Mouse (Mus musculus): ENCODE data around the gene Tll2.

Gene Tll2

DNA sequence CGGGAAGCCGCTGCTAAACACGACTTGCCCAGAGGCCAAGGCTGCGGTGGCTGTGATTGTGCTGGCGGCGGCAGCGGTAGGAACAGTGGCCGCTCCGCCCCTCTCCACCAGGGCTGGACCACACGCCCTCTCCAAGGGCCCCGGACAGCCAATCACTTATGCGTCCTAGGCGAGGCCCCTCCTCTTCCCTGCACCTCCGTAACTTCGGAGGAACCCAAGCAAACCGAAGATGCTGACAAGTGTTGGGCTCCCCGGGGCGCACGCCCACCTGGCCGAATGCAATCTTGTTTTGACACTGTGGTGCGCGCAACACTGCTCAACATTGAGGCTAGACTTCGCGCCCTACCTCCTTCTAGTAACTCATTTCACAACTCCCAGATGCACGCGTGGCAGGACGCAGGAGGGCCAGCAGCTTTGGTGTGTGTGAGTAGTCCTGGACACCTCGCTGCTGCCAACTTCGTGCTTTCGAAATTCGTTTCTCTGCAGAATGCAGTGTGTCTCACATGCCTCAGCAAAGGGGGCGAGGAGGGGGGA, at the start of gene Tll2:
Tll2 (minus strand) TSS at position 25 of the 534 bp plus-strand sequence.
- CTCF ChIA-PET, result interaction anchor here in 2 of 4 experiments (1.0 to 1.8 kb wide), 3 partner anchors 38 to 120 kb away, joined by 3 to 6 read pairs (median 3); no protein-coding TSS in a partner anchor
- POLR2A ChIA-PET, result no interaction called here

DNA sequence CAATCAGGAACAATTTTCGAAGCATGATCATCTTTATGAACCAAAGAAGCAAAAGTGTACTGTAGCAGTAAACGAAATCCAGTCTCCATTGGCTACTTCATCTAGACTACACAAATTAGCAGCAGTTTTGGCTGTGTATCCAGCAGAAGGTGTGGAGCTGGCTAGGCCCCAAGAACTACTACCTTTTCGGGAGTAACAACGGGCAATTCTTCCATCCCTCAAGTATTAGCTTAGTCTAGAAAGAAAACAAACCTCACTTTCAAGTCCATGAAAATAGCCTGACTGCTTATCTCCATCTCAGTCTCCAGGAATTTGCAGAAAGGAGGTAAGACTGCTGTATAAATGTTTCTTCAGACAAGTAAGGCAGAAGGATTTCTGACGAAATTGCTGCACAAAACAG, 47.9 kb upstream of the Tll2 start:
- CTCF ChIA-PET, result interaction anchor here in 2 of 4 experiments (0.6 to 0.7 kb wide), 3 partner anchors 181 to 826 kb away, joined by 4 to 9 read pairs (median 5); no protein-coding TSS in a partner anchor
- POLR2A ChIA-PET, result interaction anchor here in 1 of 4 experiments (0.6 kb wide), 1 partner anchor 197 kb away, joined by 3 read pairs; no protein-coding TSS in a partner anchor

DNA sequence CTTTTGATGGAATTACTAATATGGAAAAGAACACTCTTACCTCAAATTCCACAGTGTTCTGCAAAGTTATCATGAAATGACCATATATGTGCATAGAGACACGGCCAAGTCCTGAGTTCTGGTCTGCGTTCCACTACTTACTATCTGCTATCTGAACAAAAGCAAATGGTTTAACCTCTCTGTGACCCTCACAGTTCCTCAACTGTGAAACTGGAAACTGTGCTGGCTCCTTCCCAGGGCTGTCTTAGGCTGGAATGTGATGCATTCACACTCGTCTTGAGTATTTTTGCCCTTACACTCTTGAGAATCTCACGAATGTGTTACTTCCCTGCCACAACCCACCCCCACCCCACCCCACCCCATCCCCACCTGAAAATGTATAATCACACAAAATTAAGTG, 42.3 kb upstream of the Tll2 start:
- ChIA-PET POLR2A (interaction anchor here in 2 of 4 experiments (2.2 to 3.3 kb wide), 2 partner anchors 10 to 14 kb away, joined by 7 to 13 read pairs; partner anchors contain the start of gene Tm9sf3 (in 1 of the 2)), CTCF (interaction anchor here in 2 of 4 experiments (0.7 kb wide), 2 partner anchors 234 to 416 kb away, joined by 3 read pairs; no protein-coding TSS in a partner anchor)

DNA sequence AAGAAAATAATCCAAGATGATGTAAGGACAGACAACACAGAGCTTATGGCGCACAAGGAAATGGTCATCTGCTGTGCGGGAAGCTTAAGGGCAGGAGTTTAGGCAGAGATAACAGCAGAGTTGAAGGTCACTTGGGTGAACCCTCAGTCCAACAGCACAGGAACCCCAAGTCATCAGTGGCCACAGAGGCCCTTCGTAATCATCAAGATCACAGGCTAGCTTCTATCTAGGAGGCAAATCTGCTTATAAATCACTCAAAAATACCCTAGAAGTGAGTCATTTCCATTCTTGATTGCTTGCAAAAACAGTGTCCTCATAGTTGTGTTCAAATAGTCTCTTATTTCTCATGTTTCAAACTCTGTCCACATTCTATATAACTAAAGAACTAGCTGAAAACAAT, 41.6 kb upstream of the Tll2 start:
- ChIA-PET CTCF (interaction anchor here in 1 of 4 experiments (0.8 kb wide), 1 partner anchor 232 kb away, joined by 3 read pairs; no protein-coding TSS in a partner anchor), POLR2A (interaction anchor here in 1 of 4 experiments (3.3 kb wide), 1 partner anchor 14 kb away, joined by 13 read pairs; the partner anchor contains the start of gene Tm9sf3)

DNA sequence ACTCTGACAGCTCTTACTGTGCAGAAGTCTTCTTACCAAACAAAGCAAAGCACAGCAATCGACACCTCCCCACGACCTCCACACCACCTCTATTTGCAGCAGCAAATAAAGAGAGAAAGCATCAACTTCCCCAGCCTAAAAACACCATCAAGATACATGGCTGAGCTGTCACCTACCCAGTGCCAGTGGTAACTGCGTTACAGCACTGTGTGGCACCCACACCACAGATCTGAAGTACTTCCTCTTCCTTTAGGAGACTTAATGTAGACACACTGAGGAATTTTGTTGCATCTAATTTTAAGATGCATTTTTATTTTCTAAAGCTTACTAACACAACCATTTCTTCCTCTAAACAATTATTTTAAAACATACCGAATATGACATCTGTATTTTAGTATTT, 39.6 kb upstream of the Tll2 start:
- CTCF ChIA-PET, result interaction anchor here in 1 of 4 experiments (0.6 kb wide), 1 partner anchor 1016 kb away, joined by 3 read pairs; no protein-coding TSS in a partner anchor
- POLR2A ChIA-PET, result no interaction called here

DNA sequence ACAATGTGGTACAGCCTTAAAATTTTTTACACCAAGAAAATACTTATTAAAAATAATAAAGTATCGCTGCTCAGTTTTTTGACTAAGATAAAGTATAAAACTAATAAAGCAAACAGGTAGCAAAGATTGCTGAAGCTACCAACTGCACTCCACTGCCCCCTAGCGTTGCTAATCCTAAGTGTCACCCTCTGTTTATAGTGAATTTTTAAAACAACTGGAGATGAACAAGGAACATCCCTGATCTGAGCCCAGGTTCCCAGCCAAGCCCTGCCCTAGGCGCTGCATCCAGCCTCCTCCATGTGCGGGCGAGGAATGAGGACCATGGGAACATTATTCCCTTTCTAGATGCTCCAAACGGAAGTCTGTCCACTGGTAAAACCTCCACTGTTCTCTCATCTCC, 37.9 kb upstream of the Tll2 start:
- ChIA-PET CTCF (interaction anchor here (0.5 to 1.2 kb wide), 17 partner anchors 8 to 438 kb away, joined by 3 to 7 read pairs (median 3); partner anchors contain the start of gene Tll2 (in 1 of the 4)), POLR2A (interaction anchor here in 1 of 4 experiments (0.7 kb wide), 1 partner anchor 682 kb away, joined by 3 read pairs; no protein-coding TSS in a partner anchor)

DNA sequence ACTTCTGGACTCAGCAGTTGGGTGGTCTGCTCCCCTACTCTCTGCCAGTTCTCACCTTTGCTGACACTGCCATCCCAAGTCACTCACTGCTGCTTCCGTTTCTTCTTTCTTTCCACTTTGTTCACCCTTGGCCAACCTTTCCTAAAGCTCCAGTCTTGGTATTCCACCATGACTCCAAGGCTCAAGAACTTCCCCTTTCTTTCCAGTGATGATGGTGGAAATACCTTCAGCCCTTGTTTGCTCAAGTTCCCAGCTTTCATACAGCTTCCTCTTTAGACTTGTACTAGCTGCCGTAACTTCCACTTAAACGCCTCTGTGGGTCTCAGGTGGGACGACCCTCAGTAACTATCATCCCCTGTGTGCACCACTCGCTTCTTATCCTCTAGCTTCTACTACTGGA, 35.4 kb upstream of the Tll2 start:
- POLR2A ChIA-PET, result no interaction called here

DNA sequence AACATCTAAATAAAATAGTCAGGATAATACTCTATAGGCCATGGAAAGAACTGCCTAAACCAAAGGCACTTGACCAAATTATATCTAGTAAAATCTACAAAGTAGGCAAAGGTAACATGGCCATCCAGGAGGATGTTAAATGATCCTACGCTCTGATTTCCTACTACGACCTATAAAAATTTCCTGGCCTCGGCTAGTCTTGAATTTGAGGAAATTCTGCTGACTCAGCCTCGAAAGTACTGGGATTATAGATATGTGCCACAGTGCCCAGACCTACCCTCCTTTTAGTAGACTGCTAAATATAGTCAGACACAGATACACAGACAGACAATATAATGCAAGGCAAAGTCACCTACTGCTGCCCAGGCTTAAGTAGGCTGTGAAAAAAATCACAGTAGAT, 27.1 kb upstream of the Tll2 start:
- ChIA-PET CTCF (interaction anchor here in 1 of 4 experiments (1.1 kb wide), 1 partner anchor 128 kb away, joined by 3 read pairs; no protein-coding TSS in a partner anchor), POLR2A (no interaction called here)

More for the DNA sequence above, 35.4 kb upstream of the Tll2 start:
- CTCF ChIA-PET, result interaction anchor here in 1 of 4 experiments (1.1 to 1.2 kb wide), 2 partner anchors 17 to 153 kb away, joined by 3 read pairs; no protein-coding TSS in a partner anchor

DNA sequence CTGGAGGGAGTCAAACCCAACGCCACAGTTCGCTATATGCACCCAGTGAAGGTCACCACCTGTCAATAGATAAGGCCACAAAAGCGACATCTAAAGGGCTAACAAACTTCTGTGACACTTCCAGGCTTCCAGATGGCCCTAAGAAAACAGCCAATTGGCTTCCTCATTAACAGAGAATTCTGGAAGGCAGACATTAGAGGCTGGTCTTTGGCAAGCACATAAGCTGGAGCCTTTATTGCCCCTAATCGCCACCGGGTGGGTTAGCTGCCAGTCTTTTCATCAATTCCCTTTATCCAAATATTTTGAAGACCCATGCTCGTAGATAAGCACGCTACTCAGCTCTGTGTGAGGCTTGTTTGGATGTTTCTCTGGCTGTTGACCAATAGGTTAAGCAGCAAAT, 1.7 kb upstream of the Tll2 start:
- POLR2A ChIA-PET, result interaction anchor here in 1 of 4 experiments (1.3 kb wide), 1 partner anchor 17 kb away, joined by 4 read pairs; no protein-coding TSS in a partner anchor
- CTCF ChIA-PET, result interaction anchor here in 2 of 4 experiments (0.6 kb wide), 2 partner anchors 122 to 1690 kb away, joined by 3 to 5 read pairs; no protein-coding TSS in a partner anchor

DNA sequence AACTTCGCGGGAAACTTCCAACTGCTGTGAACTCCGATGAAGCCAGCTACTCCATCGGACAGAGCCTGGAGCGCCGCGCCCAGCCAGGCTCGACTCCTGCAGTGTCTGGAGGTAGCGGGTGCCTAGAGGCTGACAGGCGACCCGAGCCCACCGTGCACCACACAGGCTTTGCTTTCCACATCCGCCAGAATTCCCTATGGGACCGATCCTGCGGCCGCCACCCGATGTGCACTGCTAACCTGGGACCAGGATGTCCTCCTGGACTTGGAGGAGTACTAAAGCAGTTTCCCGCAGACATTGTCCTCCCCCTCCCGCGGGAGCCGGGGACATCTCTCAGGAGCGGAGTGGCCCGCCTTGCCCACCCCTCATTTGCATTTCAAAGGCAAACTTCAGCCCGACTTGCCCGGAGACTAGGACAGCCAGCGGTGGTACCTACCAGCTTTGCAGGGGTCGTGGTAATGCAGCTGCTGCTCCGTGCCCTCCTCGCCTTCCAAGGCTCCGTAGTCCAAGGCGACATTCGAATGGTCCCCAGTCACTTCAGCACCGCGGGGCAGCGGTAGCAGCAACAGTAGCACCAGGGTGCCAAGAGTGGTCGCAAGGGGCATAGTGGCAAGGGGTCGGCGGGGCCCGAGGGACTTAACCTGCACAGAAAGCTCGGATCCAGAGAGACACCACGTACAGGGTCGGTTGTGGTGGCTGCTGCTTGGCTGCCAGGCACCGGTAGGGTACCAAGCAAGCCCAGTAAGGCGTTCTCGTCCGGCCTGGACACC, 409 bp downstream of the Tll2 start:
- CTCF ChIA-PET, result interaction anchor here in 3 of 4 experiments (0.6 to 1.8 kb wide), 7 partner anchors 14 to 374 kb away, joined by 3 to 6 read pairs (median 3); no protein-coding TSS in a partner anchor
- POLR2A ChIA-PET, result interaction anchor here in 2 of 4 experiments (0.5 to 1.1 kb wide), 2 partner anchors 58 to 931 kb away, joined by 3 read pairs; partner anchors contain the start of gene Tm9sf3 (in 1 of the 2)

DNA sequence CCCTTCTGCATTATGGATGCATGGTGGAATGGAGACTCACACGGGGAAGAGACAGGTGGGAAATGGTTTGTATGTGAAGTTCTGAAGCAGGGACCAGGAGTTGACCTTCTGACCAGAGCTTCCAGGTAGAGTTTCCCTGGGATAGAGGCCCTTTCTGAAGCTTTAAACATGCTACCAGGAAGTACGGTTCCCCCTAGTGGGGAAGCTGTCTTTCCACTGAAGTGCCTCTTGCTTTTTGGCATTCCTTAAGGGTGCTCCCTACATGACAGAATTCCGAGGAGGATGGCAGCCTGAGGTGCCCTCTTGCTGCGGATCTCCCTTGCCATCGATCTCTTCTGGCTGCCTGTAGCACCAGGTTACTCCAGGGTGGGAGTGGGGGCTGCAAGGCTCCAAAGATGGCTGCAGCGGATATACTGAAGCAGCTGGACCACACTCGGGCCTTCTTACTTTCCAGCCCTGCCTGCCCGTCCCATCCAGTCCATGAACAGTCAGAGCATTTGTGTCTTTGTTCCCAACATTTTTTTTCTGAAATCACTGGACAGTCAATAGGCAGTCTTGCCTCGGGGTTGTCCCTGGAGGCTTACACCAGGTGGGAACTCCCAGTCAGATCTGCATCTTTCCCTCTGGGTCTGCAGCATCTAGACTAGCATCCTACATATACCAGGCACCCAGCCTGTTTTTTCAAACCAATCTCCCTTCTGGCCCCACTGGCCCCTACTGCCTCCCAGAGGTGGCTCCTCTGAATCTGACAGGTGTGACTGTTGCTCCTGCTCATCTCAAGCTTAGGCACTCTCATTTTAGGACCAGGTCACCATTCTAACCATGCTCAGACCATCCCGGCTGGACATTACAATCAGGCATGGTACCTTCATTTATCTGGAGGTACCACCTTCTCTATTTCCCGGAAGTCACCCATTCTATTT, 2.2 kb downstream of the Tll2 start:
- POLR2A ChIA-PET, result interaction anchor here in 1 of 4 experiments (1.7 kb wide), 1 partner anchor 37 kb away, joined by 3 read pairs; no protein-coding TSS in a partner anchor
- CTCF ChIA-PET, result interaction anchor here in 2 of 4 experiments (0.8 to 2.1 kb wide), 5 partner anchors 8 to 131 kb away, joined by 3 to 14 read pairs (median 3); no protein-coding TSS in a partner anchor

DNA sequence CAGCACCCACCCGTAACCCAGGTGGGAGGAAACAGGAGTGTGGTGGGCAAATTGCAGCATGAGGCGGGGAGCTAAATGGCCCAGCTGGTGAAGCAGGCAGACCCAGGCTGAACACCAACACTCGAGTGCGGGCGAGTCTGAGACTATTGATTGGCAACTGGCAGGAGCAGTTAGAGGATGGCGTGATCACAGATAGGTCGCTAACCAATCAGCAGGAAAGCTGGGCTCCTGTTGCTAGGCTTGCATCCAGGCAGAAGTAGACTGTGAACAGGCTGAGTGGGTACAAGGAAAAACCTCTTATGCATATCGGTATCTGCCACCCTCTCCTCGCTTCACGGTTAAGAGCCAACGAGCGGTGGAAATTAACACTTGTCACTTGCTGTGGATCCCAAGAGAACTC, 9.0 kb downstream of the Tll2 start:
- ChIA-PET CTCF (no interaction called here), POLR2A (no interaction called here)

DNA sequence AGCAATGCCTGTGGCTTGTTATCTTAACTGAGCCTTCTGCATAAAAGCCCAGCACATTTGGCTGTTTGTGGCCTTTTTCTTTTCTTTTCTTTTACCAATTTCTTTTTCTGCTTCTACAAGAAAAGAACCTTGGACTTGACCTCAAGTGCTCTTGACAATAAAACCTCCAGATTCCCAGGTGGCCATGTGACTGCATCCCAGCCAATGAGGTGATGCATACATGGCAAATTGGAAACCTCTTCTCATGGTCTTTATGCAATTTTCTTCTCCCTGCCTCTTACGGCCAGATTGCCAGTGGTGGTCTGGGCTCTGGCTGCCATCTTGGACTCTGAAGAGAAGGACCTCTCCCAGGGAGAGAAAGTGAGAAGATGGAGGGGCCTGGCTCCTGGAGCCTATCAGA, 13.3 kb downstream of the Tll2 start:
- CTCF ChIA-PET, result interaction anchor here in 1 of 4 experiments (0.6 kb wide), 1 partner anchor 102 kb away, joined by 4 read pairs; no protein-coding TSS in a partner anchor
- POLR2A ChIA-PET, result no interaction called here

DNA sequence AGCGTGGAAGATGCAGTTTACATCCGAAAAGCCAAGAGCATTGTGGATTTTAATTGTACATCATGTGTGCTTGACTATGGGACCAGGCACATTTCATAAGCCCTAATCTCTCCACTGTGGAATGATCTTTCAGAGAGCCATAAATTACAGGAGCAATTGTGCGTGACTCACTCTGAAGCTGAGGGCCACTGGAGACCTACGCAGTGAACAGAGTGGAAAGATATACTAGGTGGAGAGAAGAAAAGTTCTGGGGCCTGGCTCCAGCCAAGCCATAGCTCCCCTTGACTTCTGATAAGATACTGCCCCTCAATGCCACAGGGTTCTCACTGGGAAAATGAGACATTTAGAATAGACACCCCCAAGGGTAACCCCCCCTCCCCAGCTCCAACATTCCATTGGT, 13.7 kb downstream of the Tll2 start:
- POLR2A ChIA-PET, result interaction anchor here in 1 of 4 experiments (1.5 kb wide), 1 partner anchor 15 kb away, joined by 3 read pairs; no protein-coding TSS in a partner anchor
- CTCF ChIA-PET, result interaction anchor here in 2 of 4 experiments (0.6 to 1.2 kb wide), 2 partner anchors 13 to 102 kb away, joined by 3 to 4 read pairs; no protein-coding TSS in a partner anchor

DNA sequence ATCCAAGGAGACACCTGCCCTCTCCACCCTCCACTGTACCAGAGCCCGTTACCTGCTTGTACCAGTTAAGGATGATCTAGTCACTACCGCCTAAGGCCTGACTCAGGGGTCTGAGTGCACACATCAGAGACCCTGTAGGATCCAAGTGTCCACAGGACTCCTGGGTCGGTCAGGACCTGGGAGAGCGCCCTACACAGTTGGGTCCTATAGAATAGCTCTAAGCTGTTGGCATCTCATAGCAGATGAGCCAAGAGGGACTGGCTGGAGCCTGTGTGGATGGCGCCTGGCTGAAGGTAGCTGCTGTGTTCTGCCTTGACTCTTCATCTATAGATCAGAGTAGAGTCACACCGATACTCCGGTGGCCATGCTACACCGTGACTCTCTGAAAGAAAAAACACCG, 14.9 kb downstream of the Tll2 start:
- CTCF ChIA-PET, result interaction anchor here in 2 of 4 experiments (1.0 to 1.2 kb wide), 4 partner anchors 12 to 119 kb away, joined by 3 read pairs; no protein-coding TSS in a partner anchor
- POLR2A ChIA-PET, result interaction anchor here in 1 of 4 experiments (0.6 to 1.5 kb wide), 2 partner anchors 14 to 21 kb away, joined by 3 to 4 read pairs; no protein-coding TSS in a partner anchor

DNA sequence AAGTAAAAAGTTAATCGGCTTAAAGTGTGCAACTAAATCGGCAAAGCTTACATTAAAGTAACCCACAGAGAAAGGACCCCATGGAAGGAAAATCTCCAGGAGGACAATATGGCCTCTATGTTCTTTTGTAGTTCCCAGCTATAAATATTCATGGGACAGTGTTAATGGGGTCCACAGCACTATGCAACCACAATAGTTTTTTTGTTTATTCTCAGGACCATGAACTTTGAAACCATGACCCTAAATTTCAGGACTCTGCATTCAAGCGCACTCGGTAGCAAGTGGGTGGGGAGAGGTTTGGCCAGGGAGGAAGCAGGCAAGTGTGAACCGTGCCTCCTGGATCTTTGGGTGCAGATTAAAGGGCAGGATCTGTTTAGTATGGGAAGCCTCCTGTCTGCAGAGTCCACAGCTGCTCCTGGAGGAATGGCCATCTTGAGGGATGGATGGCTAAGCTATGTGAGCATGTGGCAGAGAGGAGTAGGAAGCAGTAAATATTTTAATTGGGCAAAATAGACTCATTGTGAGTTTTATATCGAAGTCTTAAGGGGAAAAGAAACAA, 15.7 kb downstream of the Tll2 start:
- ChIA-PET POLR2A (interaction anchor here in 1 of 4 experiments (0.8 kb wide), 1 partner anchor 45 kb away, joined by 3 read pairs; no protein-coding TSS in a partner anchor), CTCF (no interaction called here)

DNA sequence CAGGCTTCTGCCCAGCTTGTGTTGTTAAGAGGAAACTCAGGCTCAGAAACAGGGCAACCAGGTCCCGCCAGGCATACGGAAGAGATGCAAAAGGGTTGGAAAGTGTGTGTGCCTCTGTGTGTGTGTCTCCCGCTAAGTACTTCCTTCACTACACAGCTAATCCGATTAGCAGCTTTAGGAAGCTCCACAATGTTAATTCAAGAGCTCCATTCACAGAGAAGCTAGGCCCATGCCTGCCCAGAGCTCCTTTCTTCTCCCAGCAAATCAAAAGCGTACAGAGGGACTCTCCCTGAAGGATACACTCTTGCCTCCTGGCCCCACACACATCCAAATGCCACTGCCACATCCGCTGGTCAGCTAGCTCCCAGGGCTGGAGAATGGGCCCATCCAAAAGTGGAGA, 29.3 kb downstream of the Tll2 start:
- ChIA-PET POLR2A (interaction anchor here in 1 of 4 experiments (1.2 kb wide), 1 partner anchor 15 kb away, joined by 3 read pairs; no protein-coding TSS in a partner anchor), CTCF (no interaction called here)
